Mouse (Mus musculus): Measurements from ENCODE around the gene Fgfbp3.
"Not testable (repeated sequence)": the region's sequence is repeated elsewhere in the genome, so short reads cannot be mapped to it uniquely, and the experiment has no call there.

The Fgfbp3 gene

DNA sequence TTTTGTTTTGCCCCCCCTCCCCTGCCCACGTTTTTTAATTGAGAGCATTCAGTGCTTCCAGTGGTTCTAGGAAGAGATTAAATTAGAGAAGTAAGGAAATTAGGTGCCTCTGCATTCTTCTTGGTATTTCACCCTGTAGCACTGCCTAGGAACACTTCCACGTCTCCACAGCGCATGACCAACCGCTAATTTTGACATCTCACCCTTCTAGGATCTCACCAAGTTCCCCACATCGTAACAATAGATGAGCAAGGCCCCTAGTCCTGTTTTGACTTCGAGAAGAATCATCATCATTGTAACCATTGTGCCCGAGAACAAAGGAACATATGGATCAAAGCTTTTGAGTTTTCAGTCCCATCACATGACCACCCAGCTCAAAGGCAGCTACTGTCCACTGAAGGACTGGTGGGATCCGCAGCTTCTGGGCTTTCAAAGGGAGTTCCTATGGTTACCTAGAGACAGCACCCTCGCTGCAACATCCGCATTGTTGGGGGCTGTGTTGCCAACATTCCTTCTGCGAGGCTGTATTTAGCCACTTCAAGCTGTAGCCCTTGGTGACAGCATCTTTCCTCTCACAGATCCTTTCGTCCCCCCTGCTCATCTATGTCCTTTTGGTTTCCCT is 8.9 kb downstream of the Fgfbp3 start:
- DNase-seq (ENCODE audit: low read depth, low spot score), result no peak

DNA sequence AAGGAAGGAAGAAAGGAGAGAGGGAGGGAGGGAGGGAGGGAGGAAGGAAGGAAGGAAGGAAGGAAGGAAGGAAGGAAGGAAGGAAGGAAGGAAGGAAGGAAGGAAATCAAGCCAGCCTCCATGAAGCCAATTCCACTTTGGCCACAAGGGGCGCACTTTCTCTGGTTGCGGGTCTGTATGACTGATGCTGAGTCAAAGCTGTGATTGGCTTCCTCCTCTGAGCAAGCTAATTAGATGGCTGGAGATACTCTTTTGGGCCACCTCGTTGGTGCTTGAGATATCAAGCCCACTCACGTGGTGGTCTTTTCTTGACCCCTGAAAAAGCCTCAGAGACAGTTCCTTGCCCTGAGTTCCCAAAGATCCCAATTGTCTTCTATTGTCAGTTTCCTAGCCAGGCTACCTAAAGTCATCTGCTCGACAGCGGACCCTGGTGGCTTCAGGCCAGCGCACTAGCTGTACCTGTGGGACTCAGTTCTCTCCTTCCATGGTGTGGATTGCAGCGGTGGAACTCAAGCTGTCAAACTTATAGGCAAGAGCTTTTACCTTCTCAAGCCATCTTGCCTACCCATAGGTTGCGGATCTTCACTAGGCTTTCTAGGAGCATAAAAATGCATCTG is 9.6 kb downstream of the Fgfbp3 start:
- no peak for DNase-seq (ENCODE audit: low read depth, low spot score)

GRCm38 (mm10) chr19:36909150-36909549 is 10.3 kb downstream of the Fgfbp3 start:
- DNase-seq (ENCODE audit: low read depth, low spot score), result no peak

GRCm38 (mm10) chr19:36904211-36905007 is 15.0 kb downstream of the Fgfbp3 start:
- DNase-seq (ENCODE audit: low read depth, low spot score), result no peak

DNA sequence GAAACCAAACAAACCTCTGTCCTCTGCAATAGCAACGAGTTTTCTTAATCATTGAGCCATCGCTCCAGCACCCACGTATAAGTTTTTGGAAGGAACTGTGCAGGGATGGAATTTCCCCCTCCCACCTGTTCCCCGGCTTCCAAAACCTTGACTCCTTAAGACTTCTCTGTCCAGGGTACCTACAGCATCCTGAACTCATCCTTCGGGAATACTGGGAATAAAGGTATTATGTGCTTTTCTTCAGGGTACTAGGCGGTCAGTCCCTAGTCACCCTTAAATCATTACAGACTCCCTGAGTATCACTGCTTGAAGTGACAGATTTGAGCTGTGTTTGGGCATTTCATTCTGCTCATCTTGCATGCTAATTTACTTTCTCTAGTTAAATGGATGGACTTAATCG is 16.0 kb downstream of the Fgfbp3 start:
- no peak for DNase-seq (ENCODE audit: low read depth, low spot score)

GRCm38 (mm10) chr19:36897778-36898177 is 21.6 kb downstream of the Fgfbp3 start:
- no peak for DNase-seq (ENCODE audit: low read depth, low spot score)

DNA sequence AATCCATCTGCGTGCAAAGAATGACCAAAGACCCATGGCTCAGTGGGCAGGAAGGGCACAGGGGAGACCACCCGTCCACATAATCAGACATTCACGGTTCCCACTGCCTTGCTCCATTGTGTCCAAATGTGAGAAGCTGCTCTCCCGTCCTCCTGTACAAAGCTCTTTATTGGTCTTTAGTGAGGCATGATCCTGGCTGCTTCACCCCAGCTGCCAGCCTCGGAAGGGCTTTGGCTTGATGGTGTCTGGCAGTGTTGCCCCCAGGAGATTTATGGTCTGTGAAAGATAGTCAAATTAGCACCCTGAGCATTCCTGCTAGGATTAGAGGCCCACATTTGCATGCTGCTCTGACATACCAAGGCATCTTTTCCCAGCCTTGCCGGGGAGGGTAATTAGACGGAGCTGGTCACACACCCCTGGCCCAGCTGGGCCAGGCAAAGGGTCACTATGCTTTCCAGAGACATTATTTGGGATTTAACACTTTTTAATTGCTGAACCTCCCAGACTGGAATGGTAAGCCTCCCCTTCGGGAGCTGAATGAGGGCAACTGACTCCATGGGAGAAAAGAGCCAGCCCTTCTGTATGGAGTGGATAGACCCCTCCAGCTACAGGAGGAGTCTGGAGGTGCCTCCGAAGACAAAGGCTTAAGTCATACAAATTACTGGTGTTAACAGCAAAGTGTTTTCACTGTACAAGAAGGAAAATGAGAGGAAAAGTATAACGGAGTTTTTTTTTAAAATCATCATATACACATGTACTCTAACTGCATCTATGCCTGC is 22.4 kb downstream of the Fgfbp3 start:
- no peak for DNase-seq (ENCODE audit: low read depth, low spot score)

DNA sequence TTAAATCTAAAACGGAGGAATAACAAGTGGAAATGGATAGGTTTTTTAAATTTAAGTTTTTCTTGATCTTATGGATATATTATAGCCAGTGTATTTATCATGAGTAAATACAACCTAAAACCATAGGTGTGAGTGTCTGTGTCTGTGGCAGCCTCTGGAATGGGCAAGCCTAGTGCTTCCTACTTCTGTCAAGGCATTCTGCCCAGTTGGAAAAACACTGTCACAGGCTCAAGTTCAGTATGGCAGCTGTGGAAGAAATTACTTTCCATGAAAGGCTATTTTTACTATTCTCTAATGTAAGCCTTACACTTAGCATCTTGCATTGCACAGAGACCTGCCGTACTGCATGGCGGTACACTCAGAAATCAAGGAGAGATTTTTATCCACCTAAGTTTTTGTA is 27.7 kb downstream of the Fgfbp3 start:
- DNase-seq (ENCODE audit: low read depth, low spot score), result peak; percentile 21

DNA sequence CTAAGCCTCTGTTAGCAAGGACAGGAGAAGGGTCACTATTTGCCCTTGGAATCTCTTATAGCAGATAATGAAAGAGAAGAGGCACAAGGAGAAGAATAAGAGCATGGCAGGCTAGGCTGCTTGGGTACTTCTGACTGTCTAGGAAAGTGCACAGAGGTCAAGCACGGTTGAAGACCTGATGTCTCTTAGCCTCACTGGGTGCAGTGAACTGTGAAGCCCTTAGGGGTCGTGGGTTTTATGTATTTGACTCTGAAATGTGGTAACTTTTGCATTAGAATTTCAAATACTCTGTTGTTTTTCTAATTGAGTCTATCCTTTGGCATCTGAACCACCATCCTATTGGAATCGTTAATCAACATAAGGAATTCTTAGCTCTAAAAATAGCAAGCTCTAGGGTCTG is 31.7 kb downstream of the Fgfbp3 start:
- DNase-seq (ENCODE audit: low read depth, low spot score), result no peak

DNA sequence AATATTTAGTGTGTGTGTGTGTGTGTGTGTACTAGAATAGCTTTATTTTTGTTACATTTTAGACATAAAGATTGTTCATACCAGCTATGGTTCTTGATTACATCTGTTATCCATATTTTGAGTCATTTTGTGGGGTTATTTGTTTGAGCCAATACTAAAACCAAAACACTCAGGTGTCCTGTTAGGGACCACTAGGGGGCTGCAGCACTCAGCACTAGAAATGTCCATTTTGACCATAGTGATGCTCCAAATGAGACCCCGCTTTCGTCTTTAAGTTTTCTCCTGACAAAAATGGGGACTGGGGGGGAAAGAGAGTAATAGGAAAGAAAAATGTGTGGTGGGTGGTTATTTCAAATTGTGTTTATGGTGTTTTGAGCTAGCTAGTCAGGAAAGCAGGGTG is 33.1 kb downstream of the Fgfbp3 start:
- DNase-seq (ENCODE audit: low read depth, low spot score), result no peak

GRCm38 (mm10) chr19:36883119-36883518 is 36.3 kb downstream of the Fgfbp3 start:
- no peak for DNase-seq (ENCODE audit: low read depth, low spot score)

- DNase-seq (ENCODE audit: low read depth, low spot score), result peak; percentile 32
These were observed 40.5 kb downstream of the Fgfbp3 start for GRCm38 (mm10) chr19:36878743-36879495.

GRCm38 (mm10) chr19:36877329-36877728 is 42.1 kb downstream of the Fgfbp3 start:
- DNase-seq (ENCODE audit: low read depth, low spot score), result peak; percentile 28

DNA sequence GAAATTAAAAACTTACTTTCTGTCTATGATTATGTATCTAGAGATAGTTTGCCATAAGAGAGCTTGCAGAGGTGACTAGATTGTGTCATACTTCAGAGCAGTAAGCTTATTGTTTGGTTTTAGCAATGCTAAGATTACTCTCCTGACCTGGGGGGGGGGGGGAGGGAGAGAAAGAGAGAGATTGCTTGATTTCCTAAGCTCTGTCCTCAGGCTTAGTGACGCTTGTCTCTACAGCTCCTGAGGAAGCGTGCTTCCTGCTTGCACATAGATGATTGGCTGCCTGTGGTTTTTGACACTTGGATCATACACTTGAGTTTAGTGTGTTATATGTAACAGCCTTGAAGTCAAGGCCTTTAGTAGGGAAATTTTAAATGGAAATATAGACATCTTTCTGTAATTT is 44.8 kb downstream of the Fgfbp3 start:
- no peak for DNase-seq (ENCODE audit: low read depth, low spot score)

- not testable (repeated sequence) for DNase-seq (ENCODE audit: low read depth, low spot score)
These were observed 50.7 kb downstream of the Fgfbp3 start for GRCm38 (mm10) chr19:36868675-36869074.

Data from skeletal muscle tissue, adult 2 months (tissue).